Mouse (Mus musculus) olfactory bulb, adult 2 months (tissue): ENCODE measurements around the gene Unc13d. TPM values are rescaled to one million over a fixed set of nuclear protein-coding genes. Genes with fewer than 3 reads are reported as not detected.

ENCODE experiments used
- H3K27ac ChIP-seq: fragments of 200-500 bp; 2 replicates; pipeline ENCODE4 v1.5.1; 2012; ENCODE audit warnings: low read depth, low read length; ENCODE audit not compliant: insufficient read depth
- H3K4me1 ChIP-seq: fragments of 200-500 bp; 2 replicates; pipeline ENCODE4 v1.6.1; 2012; ENCODE audit warnings: low read length; ENCODE audit not compliant: control insufficient read depth, insufficient read depth
- H3K4me3 ChIP-seq: fragments of 200-500 bp; 2 replicates; pipeline ENCODE4 v1.5.1; 2012; ENCODE audit warnings: mild to moderate bottlenecking, low read depth, low read length, moderate library complexity; ENCODE audit not compliant: insufficient read depth
- CTCF ChIP-seq: fragments of 200-500 bp; IDR thresholded peaks from 2 replicates; pipeline ENCODE4 v1.5.1; 2012; ENCODE audit warnings: low read depth, mild to moderate bottlenecking, low read length, moderate library complexity; ENCODE audit not compliant: insufficient read depth
- POLR2A ChIP-seq: fragments of 200-500 bp; IDR thresholded peaks from 2 replicates; pipeline ENCODE4 v1.6.1; 2012; ENCODE audit warnings: mild to moderate bottlenecking, low read depth, low read length, moderate library complexity; ENCODE audit not compliant: insufficient read depth
- WGBS: fragments of 180-500 bp; shearing (Covaris S2); methylation state at CpG from one replicate; pipeline ENCODE4 v1.1.7; 2018; 5-methylcytosine and 5-hydroxymethylcytosine counted together
- polyA plus RNA-seq: library from polyadenylated mRNA; stranded (reverse); fragments of >200 nt; gene quantifications from 2 replicates; pipeline ENCODE4 v1.2.4, GENCODE M21; 2012; ENCODE audit warnings: low replicate concordance; ENCODE audit not compliant: missing spikeins, insufficient read depth, insufficient read length

Gene Unc13d
- polyA plus RNA-seq, 1 experiment, result not detected

GRCm38 (mm10) chr11:116109441-116110081 lies 31.8 kb upstream of the Unc13d start:
- WGBS, result under 1% methylated on average over 70 of the region's 70 CpGs
- Histone ChIP-seq H3K27ac (no peak overlapping the region), H3K4me1 (peaks cover 31% of the 10 kb centered on the region), H3K4me3 (peak overlapping the region; percentile 43)
- TF ChIP-seq POLR2A (no peak), CTCF (no peak)

GRCm38 (mm10) chr11:116108464-116109137 lies 30.8 kb upstream of the Unc13d start:
- Histone ChIP-seq H3K4me1 (peaks cover 41% of the 10 kb centered on the region), H3K4me3 (peak overlapping the region; percentile 19; the same call in 1 of the 2 replicates), H3K27ac (no peak overlapping the region)
- 4% methylated on average over 23 of the region's 23 CpGs for WGBS
- TF ChIP-seq CTCF (no peak), POLR2A (no peak)

- Histone ChIP-seq H3K4me3 (no peak overlapping the region), H3K4me1 (peaks cover 44% of the 10 kb centered on the region), H3K27ac (no peak overlapping the region)
- 42% methylated on average over 19 of the region's 19 CpGs for WGBS
- no peak for TF ChIP-seq CTCF
- TF ChIP-seq POLR2A, result no peak
These were observed 30.1 kb upstream of the Unc13d start for GRCm38 (mm10) chr11:116107777-116108285.

GRCm38 (mm10) chr11:116106963-116107776 lies 29.4 kb upstream of the Unc13d start:
- no peak overlapping the region for H3K4me3 ChIP-seq
- peaks cover 44% of the 10 kb centered on the region for H3K4me1 ChIP-seq
- H3K27ac ChIP-seq, result no peak overlapping the region
- TF ChIP-seq CTCF (no peak), POLR2A (no peak)
- WGBS, result 41% methylated on average over 14 of the region's 14 CpGs

GRCm38 (mm10) chr11:116106154-116106962 lies 28.6 kb upstream of the Unc13d start:
- WGBS, result 52% methylated on average over 32 of the region's 32 CpGs
- Histone ChIP-seq H3K4me3 (no peak overlapping the region), H3K4me1 (peaks cover 44% of the 10 kb centered on the region), H3K27ac (no peak overlapping the region)
- TF ChIP-seq CTCF, result no peak
- TF ChIP-seq POLR2A, result no peak

GRCm38 (mm10) chr11:116105065-116105464 lies 27.3 kb upstream of the Unc13d start:
- WGBS, result 94% methylated on average over 2 of the region's 2 CpGs
- H3K4me1 ChIP-seq, result peaks cover 42% of the 10 kb centered on the region
- H3K27ac ChIP-seq, result no peak overlapping the region
- no peak for TF ChIP-seq POLR2A
- TF ChIP-seq CTCF, result no peak
- H3K4me3 ChIP-seq, result no peak overlapping the region

GRCm38 (mm10) chr11:116104006-116104646 lies 26.4 kb upstream of the Unc13d start:
- Histone ChIP-seq H3K27ac (no peak overlapping the region), H3K4me1 (peaks cover 34% of the 10 kb centered on the region), H3K4me3 (no peak overlapping the region)
- WGBS, result 46% methylated on average over 14 of the region's 14 CpGs
- no peak for TF ChIP-seq POLR2A
- no peak for TF ChIP-seq CTCF

GRCm38 (mm10) chr11:116103572-116103971 lies 25.8 kb upstream of the Unc13d start:
- peaks cover 30% of the 10 kb centered on the region for H3K4me1 ChIP-seq
- 71% methylated on average over 12 of the region's 12 CpGs for WGBS
- H3K27ac ChIP-seq, result 0 out of 2 replicates have a peak overlapping the region, but pooled peaks have one; percentile 27
- TF ChIP-seq POLR2A (no peak), CTCF (no peak)
- H3K4me3 ChIP-seq, result no peak overlapping the region
